Mouse (Mus musculus): Measurements from ENCODE around the gene Synj2.

DNA sequence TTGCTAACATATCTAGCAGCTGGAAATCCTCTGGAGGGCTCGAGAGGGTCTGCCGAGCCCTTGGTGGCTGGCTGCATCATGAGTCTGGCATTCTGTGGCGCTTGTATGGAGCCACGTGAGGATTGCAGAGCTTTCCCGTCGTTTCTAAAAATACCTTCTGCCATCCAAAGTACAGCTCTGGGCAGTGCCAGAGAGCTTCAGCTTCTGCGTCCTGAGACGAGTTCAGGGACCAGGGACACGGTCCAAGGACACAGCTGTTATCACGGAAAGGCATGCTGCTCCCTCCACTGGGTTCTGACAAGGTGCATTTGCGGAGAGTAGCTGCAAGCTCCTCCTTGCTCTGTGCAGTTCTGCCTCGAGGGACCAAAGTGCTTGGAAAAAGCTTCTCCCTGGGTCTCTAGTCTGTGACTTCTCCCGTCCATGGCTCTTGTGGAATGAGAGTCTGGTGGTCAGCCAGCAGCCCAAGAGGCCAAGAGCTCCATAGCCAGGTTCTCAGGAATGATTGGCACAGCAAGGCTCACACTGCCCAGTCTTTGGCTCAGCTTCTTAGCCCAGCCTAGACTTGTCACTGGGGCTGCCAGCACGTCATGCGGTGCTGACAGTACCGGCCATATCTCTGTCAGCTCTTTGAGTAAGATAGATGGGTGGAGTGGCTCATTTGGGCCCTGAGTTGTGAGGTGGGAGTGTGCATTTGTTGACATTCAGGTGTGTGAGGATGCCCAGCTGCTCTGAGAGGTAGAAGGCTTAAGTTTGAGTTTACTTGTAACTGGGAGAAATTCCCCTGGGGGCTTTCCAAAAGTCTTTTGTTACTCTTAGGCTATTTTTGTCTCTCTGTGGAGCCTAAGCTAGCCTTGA, 56.5 kb downstream of the Synj2 start:
- TF ChIP-seq POLR2A (IDR thresholded peaks at IDR 0.05; ENCODE audit: borderline replicate concordance, control insufficient read depth, low read depth, low read length) (no peak), CTCF (IDR thresholded peaks at IDR 0.05; ENCODE audit: control insufficient read depth, insufficient read depth, low read length) (no peak)

Measured in bone marrow, adult 2 months (tissue).